Mouse (Mus musculus) layer of hippocampus, adult 2 months (tissue): Measurements from ENCODE around the gene Abr. TPM values are rescaled to one million over a fixed set of nuclear protein-coding genes. Genes with fewer than 3 reads are reported as not detected.

Experiments
- DNase-seq, 2 experiments: peaks; one replicate each; pipeline ENCODE4 v3.0.0; 2022; ENCODE audit warnings: low spot score in 2 of 2
- H3K27ac ChIP-seq: fragments of 200-600 bp; 2 replicates; pipeline ENCODE4 v1.8.1; 2022
- H3K4me3 ChIP-seq: fragments of 200-600 bp; 2 replicates; pipeline ENCODE4 v1.8.1; 2022; ENCODE audit warnings: mild to moderate bottlenecking
- CTCF ChIP-seq: fragments of 200-600 bp; conservative IDR thresholded peaks from 2 replicates; pipeline ENCODE4 v1.8.1; 2022; ENCODE audit warnings: antibody characterized with exemption, mild to moderate bottlenecking, moderate library complexity
- total RNA-seq, 2 experiments: library from RNA; stranded (reverse); gene quantifications; 2 replicates each; pipeline ENCODE4 v1.2.3; 2021

The Abr gene
- total RNA-seq, 2 experiments from 2014 or later, result 528 to 537 TPM

DNA sequence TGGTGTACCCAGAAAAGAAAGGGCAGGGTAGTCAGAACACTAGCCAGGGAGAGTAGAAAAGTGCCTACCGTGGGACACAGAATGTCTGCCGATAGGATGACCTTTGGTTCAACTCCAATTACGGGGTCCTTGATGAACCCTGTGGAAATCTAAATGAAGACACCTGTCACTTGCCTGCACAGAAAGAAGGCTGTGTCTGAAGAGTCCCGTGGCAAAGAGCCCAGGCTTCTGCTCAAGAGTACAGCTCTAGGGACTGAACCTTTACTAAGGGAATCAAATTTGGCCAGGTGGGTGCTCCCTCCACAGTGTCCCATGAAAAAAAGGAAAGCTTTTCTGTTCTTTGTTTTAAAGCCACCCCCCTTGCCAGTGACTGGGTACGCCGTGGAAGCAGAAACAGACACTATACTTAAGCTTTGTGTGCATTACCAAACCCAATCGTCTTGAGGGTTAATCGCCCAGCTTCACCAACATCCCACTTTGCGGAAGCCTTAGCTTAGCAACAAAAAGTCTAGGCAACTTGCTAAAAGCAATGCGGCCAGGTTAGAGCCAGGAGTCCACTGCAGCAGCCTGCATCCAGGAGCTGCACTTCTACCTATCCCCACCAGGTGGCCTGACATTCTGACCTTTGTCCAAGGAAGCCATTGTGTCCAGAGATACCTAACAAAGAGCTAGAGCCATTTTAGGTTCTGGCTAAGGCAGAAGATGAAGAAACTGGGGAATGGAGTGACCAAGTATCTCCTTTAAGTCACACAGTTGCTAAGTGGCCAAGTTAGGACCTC lies 85.3 kb downstream of the Abr start:
- Histone ChIP-seq H3K4me3 (no peak overlapping the region), H3K27ac (peak overlapping the region; percentile 46; the same call in 1 of the 2 replicates)
- DNase-seq, result no peak
- TF ChIP-seq CTCF, result peak; percentile 76

DNA sequence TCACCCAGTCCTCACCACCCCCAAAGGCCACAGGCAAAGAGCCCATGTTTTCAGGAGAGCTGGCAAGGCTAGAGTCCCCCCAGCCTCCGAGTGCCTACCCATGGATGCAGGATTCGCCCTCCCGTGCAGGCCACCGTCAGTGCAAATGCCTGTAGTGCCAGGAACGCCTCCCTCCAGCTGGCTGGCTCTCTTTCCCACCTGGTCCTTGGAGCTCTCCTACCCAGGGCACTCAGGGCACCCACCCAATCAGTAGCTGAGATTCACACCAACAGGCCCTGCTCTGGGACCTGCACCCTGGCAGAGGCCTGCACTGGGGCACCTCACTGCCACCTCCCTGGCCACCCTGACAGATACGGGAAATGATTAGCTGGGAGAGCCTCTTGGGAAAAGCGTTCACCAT lies 90.1 kb downstream of the Abr start:
- Histone ChIP-seq H3K27ac (peak overlapping the region; percentile 97), H3K4me3 (no peak overlapping the region)
- no peak for DNase-seq
- TF ChIP-seq CTCF, result no peak

DNA sequence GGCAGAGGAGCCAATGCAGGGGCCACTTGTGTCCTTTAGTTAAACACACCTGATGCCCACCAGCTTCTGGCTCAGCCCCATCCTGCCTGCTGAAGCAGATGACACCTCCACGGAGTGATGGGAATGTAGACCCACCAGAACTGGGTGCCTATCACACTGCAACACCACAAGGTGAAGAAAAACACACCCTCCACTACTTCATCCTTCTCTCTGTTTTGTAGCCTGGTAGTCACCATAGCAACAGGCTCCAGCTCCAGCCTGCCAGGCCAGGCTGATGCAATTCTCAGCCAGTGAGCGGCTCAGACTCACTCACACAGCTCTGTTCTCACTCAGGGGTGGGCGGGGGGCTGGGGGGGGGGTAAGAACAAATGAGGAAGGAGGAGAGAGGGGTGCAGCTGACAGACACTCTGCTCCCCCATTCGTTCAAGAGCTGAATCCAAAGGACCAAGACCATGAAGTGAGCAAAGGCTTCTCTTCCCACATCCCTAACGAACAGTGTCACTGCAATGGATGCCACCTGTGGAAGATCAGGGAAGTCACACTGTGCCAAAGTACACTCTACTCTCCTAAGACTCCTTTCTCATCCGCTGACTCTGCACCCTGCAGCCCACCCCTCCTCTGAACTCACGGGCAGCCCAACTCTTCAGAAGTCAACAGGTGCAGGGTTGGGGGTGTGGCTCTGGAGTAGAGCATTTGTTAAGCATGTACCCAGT lies 91.0 kb downstream of the Abr start:
- peak; percentile 65 to 85 for DNase-seq
- no peak for TF ChIP-seq CTCF
- H3K27ac ChIP-seq, result peak overlapping the region; percentile 97

DNA sequence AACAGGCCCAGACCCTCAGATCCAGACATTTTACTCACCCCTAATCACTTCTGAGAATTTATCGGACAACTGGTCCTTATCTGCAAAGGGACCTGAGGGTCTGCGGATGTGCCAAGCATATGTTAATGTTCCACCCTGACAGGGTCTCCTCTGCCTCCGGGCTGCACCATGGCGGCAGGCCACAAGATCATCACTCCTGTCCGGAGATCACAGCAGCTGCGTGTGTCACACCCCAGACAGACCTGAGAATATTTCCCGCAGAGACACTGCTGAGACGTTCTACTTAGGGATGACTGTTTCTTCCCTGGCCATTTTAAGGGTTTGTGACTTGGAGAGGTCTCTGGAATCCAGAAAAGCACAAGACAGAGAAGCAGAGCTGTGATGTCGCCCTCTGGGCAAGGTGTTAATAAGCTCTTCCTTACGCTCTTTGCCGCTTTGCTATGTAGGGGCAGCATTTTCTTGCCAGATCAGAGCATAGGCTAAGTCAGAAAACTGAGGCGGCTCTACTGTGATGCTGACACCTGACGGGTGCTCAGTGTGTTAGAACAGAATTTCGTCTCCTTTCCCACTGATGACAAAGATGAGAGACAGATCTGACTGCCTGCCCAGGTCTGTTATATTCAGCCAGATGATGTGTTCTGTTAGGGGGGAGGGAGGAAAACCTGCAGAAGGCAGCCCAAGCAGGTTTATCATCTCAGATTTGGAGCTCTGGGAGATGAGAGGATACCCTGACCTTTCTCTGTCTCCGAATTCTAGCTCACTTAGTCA lies 91.8 kb downstream of the Abr start:
- no peak for DNase-seq
- no peak for TF ChIP-seq CTCF
- Histone ChIP-seq H3K4me3 (peak overlapping the region; percentile 34), H3K27ac (peak overlapping the region; percentile 97)

More for the DNA sequence above, 91.0 kb downstream of the Abr start:
- peak overlapping the region; percentile 34 for H3K4me3 ChIP-seq

DNA sequence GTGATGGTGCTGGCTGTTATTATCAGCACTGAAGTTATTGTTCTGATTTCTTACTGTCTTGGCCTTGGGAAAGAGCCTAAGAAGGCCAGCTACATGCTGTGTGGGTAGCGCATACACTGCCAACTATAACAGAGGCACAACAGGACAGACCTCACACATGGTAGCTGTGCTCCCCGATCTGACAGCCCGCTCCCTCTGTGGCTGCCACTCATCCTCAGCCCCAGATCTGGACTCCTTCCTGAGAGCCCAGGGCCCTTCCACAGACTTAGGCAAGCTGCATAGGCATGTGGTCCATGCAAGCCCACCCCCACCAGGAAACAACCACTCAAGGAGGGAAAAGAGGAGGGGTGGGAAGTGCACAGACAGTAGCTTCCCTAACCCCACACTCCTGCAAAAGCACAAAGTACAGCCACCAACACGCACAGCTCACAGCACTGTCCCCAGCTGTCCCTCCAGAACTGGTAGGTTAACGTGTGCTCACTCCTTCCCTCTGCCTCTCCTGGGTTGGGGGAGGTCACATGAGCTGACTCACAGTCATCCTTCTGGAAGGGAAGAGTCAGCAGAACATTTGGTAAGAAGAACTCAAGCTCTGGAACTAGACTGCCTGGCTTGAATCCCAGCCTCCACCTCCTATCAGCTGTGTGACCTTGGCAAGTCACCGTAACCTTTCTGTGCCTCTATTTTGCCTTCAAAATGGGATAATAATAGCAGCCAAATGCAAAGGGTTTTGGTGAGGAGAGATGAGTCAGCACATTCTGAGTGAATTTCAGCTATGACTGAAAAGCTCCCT lies 92.6 kb downstream of the Abr start:
- no peak for TF ChIP-seq CTCF
- H3K4me3 ChIP-seq, result no peak overlapping the region
- DNase-seq, result no peak
- peak overlapping the region; percentile 97 for H3K27ac ChIP-seq

DNA sequence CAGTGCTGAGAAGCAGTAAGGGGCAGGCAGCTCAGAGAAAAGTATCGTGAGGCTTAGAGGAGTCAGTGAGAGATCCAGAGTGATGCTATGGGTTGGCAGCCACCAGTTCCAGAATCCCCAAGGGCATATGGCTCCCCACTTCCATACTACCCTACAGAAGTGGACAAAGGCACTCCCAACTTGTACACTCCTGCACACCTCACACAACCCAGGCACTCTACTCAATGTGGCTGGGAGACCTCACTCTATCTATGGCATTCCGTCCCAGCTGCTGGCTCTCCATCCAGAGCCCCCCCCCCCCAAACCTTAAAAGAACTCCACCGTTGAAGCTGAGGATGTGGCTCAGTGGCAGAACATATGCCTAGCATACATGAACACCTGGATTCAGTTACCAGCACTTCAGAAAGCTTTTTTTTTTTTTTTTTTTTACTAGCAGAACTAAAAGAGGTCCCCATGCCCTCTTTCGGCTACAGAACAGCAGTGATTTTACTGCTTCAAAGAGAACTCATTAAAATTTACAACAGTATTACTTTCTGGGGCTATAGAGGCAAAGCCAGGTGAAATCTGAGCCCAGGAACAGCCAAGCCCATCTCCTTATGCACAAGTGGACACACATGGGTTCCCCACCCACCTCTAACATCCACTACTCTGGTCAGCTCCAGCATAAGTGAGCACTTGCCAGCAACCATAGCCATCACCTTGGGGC lies 96.3 kb downstream of the Abr start:
- TF ChIP-seq CTCF, result no peak
- peak overlapping the region; percentile 78 for H3K27ac ChIP-seq
- no peak for DNase-seq

DNA sequence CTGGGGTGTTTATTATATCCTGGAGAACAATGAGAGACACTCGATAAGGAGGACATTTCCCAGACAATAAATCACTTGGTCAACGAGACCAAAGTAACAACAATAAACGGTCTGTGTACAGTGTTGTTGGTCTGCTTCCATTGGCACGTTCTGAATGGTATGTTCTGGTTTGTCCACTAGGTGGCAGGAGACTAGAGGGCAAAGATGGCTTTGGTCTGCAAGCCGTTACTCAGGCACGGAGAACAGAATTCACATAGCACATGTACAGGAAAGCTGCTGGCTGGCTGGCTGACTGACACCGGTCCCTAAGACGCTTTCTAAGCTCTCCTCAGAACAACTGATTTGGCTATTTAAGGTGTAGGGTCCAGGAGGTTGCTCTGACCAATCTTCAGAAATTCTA lies 97.2 kb downstream of the Abr start:
- Histone ChIP-seq H3K4me3 (no peak overlapping the region), H3K27ac (peak overlapping the region; percentile 78)
- peak; percentile 93 for TF ChIP-seq CTCF
- DNase-seq, result peak; percentile 74 to 77

More for the DNA sequence above, 96.3 kb downstream of the Abr start:
- no peak overlapping the region for H3K4me3 ChIP-seq

DNA sequence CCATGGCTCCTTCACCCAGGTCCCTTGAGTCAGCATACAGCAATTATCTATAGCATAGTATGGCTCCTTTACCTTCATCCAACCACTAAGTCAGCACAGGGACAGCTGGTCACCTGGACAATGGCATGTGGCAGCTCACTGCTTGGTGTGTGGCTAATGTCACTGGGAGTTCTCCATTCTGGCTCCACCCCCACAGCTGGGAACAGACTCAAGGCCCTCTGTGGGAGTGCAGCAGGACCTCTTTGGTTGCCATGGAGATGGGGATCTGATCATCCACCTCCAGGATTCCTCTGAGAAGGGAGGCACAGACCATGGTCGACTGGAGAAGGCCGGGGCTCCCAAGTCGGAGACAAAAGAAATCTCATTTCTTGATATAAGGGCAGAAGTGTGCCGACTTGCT lies 98.8 kb downstream of the Abr start:
- DNase-seq, result peak in 1 of 2 experiments; percentile 74
- Histone ChIP-seq H3K27ac (peak overlapping the region; percentile 78), H3K4me3 (no peak overlapping the region)
- no peak for TF ChIP-seq CTCF

DNA sequence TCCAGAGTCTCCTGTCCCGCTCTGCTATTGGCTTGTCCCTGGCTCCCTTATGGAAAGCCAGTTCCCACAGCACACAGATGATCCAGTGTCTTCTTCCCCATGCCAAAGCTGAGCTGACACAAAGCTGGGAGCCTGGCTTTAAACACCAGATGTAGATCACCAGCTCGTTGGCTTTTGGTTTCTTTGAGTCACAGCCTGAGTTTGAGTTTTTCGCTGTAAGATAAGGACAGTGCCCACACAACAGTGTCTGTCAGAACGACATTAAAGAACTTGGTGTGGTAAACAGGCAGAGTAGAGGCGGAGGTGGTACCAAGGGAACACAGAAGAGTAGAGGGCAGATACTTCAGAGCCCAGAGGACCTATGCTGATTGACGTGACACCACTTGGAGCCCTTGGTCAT lies 101.2 kb downstream of the Abr start:
- Histone ChIP-seq H3K27ac (peak overlapping the region; percentile 74), H3K4me3 (no peak overlapping the region)
- DNase-seq, result no peak
- TF ChIP-seq CTCF, result no peak

DNA sequence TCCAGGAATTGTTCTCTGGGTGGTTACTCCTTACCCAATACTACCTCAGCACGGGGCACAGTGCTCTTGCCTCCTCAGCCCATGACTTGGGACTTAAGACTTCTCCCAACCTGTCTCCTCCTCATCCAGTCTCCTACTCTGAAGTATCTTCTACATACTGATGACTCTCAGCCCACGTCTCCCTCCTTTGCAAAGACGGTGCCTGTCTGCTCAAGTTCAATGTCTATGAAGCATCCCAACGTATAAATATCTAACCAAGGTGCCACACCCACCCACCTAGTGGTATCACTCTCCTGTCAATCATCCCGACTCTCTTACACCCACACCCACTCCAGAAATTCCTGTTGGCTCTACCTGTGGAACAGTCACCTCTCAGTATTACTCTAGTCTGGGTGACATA lies 103.5 kb downstream of the Abr start:
- DNase-seq, result no peak
- no peak overlapping the region for H3K4me3 ChIP-seq
- H3K27ac ChIP-seq, result peak overlapping the region; percentile 67
- TF ChIP-seq CTCF, result no peak

DNA sequence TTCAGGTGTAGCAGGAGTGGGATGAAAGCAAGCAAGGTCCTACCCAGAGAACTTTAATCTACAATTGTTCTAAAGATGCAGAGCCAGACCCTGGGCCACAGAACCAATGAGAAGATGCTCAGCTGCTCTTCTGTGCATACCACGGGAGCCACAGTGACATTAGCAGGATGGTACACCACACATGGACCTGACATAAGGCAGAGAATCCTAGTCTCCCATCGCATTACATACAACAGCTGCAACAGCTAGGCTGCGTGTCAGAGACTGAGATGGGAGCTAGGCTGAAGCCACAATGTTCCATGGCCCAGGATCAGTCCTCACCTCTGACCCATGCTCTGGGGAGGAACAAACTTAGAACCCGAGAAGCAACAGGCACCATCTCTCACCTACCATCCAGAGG lies 104.0 kb downstream of the Abr start:
- no peak for TF ChIP-seq CTCF
- H3K4me3 ChIP-seq, result no peak overlapping the region
- DNase-seq, result no peak
- peak overlapping the region; percentile 67 for H3K27ac ChIP-seq

DNA sequence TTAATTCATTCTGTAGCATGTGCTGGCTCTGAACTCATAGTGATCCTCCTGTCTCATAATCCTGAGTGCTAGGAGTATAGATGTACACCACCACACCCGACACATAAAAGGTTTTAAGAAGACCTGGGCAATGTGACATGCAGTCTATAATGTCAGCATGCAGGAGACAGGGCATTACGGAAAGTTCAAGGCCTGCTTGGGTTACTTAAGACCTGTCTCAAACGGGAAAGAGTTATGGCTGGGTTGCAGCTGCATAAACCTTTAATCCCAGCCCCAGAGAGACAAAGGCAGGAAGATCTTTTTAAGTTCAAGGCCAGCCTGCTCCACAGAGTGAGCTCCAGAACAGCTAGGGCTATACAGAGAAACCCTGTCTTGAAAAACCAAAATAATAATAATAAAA lies 105.2 kb downstream of the Abr start:
- peak overlapping the region; percentile 19; the same call in 1 of the 2 replicates for H3K27ac ChIP-seq
- TF ChIP-seq CTCF, result no peak
- DNase-seq, result no peak
- H3K4me3 ChIP-seq, result no peak overlapping the region
